Mouse (Mus musculus): ENCODE data around the gene Eps8. TPM values are rescaled to one million over a fixed set of nuclear protein-coding genes. Genes with fewer than 3 reads are reported as not detected.

Gene Eps8
- 0.02 TPM in 1 of 2 replicates, not detected in the other for polyA plus RNA-seq (2012)

- Histone ChIP-seq H3K27me3 (ENCODE audit: control insufficient read depth) (peaks cover 6% of the 10 kb centered on the region), H3K9me3 (ENCODE audit: control insufficient read depth, low read length) (no peaks in the 10 kb centered on the region), H3K4me3 (replicated peaks) (no peak within 1 kb of the TSS), H3K36me3 (ENCODE audit: control insufficient read depth) (no peaks in the 10 kb centered on the region), H3K4me1 (ENCODE audit: control insufficient read depth) (no peaks in the 10 kb centered on the region)
- TF ChIP-seq TAL1 (IDR thresholded peaks at IDR 0.05; ENCODE audit: low read length) (no peak), GATA1 (IDR thresholded peaks at IDR 0.05; ENCODE audit: low read length) (no peak)
Observed at GRCm38 (mm10) chr6:137654776-137655175, at the start of gene Eps8. Gene Eps8, minus strand, starts transcription at chr6:137654876.

- no peak for TF ChIP-seq TAL1 (IDR thresholded peaks at IDR 0.05; ENCODE audit: low read length)
- no peak for TF ChIP-seq GATA1 (IDR thresholded peaks at IDR 0.05; ENCODE audit: low read length)
- H3K4me1 ChIP-seq (ENCODE audit: control insufficient read depth): no peaks in the 10 kb centered on the region
- H3K27me3 ChIP-seq (ENCODE audit: control insufficient read depth): peaks cover 2% of the 10 kb centered on the region; the same call in 1 of the 2 replicates
- H3K9me3 ChIP-seq (ENCODE audit: control insufficient read depth, low read length): no peaks in the 10 kb centered on the region
- no peak overlapping the region for H3K4me3 ChIP-seq (replicated peaks)
- H3K36me3 ChIP-seq (ENCODE audit: control insufficient read depth): no peaks in the 10 kb centered on the region
Observed at GRCm38 (mm10) chr6:137703431-137703830, 48.8 kb upstream of the Eps8 start.

GRCm38 (mm10) chr6:137702918-137703317 lies 48.2 kb upstream of the Eps8 start:
- H3K4me1 ChIP-seq (ENCODE audit: control insufficient read depth): no peaks in the 10 kb centered on the region
- no peak overlapping the region for H3K4me3 ChIP-seq (replicated peaks)
- no peaks in the 10 kb centered on the region for H3K9me3 ChIP-seq (ENCODE audit: control insufficient read depth, low read length)
- H3K27me3 ChIP-seq (ENCODE audit: control insufficient read depth): peaks cover 2% of the 10 kb centered on the region; the same call in 1 of the 2 replicates
- TF ChIP-seq TAL1 (IDR thresholded peaks at IDR 0.05; ENCODE audit: low read length) (no peak), GATA1 (IDR thresholded peaks at IDR 0.05; ENCODE audit: low read length) (no peak)
- no peaks in the 10 kb centered on the region for H3K36me3 ChIP-seq (ENCODE audit: control insufficient read depth)

GRCm38 (mm10) chr6:137702186-137702585 lies 47.5 kb upstream of the Eps8 start:
- Histone ChIP-seq H3K27me3 (ENCODE audit: control insufficient read depth) (no peaks in the 10 kb centered on the region), H3K36me3 (ENCODE audit: control insufficient read depth) (no peaks in the 10 kb centered on the region), H3K9me3 (ENCODE audit: control insufficient read depth, low read length) (no peaks in the 10 kb centered on the region), H3K4me1 (ENCODE audit: control insufficient read depth) (no peaks in the 10 kb centered on the region), H3K4me3 (replicated peaks) (no peak overlapping the region)
- TF ChIP-seq GATA1 (IDR thresholded peaks at IDR 0.05; ENCODE audit: low read length) (no peak), TAL1 (IDR thresholded peaks at IDR 0.05; ENCODE audit: low read length) (no peak)

- no peaks in the 10 kb centered on the region for H3K36me3 ChIP-seq (ENCODE audit: control insufficient read depth)
- no peak overlapping the region for H3K4me3 ChIP-seq (replicated peaks)
- H3K27me3 ChIP-seq (ENCODE audit: control insufficient read depth): no peaks in the 10 kb centered on the region
- H3K9me3 ChIP-seq (ENCODE audit: control insufficient read depth, low read length): no peaks in the 10 kb centered on the region
- TF ChIP-seq GATA1 (IDR thresholded peaks at IDR 0.05; ENCODE audit: low read length) (no peak), TAL1 (IDR thresholded peaks at IDR 0.05; ENCODE audit: low read length) (no peak)
- H3K4me1 ChIP-seq (ENCODE audit: control insufficient read depth): no peaks in the 10 kb centered on the region
Observed at GRCm38 (mm10) chr6:137699434-137699833, 44.8 kb upstream of the Eps8 start.

- TF ChIP-seq GATA1 (IDR thresholded peaks at IDR 0.05; ENCODE audit: low read length): no peak
- TF ChIP-seq TAL1 (IDR thresholded peaks at IDR 0.05; ENCODE audit: low read length): no peak
- Histone ChIP-seq H3K36me3 (ENCODE audit: control insufficient read depth) (no peaks in the 10 kb centered on the region), H3K27me3 (ENCODE audit: control insufficient read depth) (no peaks in the 10 kb centered on the region), H3K4me1 (ENCODE audit: control insufficient read depth) (no peaks in the 10 kb centered on the region), H3K4me3 (replicated peaks) (no peak overlapping the region), H3K9me3 (ENCODE audit: control insufficient read depth, low read length) (no peaks in the 10 kb centered on the region)
Observed at GRCm38 (mm10) chr6:137696445-137697204, 41.9 kb upstream of the Eps8 start.

- Histone ChIP-seq H3K4me3 (replicated peaks) (no peak overlapping the region), H3K36me3 (ENCODE audit: control insufficient read depth) (no peaks in the 10 kb centered on the region), H3K9me3 (ENCODE audit: control insufficient read depth, low read length) (no peaks in the 10 kb centered on the region), H3K4me1 (ENCODE audit: control insufficient read depth) (no peaks in the 10 kb centered on the region), H3K27me3 (ENCODE audit: control insufficient read depth) (no peaks in the 10 kb centered on the region)
- no peak for TF ChIP-seq GATA1 (IDR thresholded peaks at IDR 0.05; ENCODE audit: low read length)
- TF ChIP-seq TAL1 (IDR thresholded peaks at IDR 0.05; ENCODE audit: low read length): no peak
Observed at GRCm38 (mm10) chr6:137695046-137695445, 40.4 kb upstream of the Eps8 start.

GRCm38 (mm10) chr6:137694310-137694709 lies 39.6 kb upstream of the Eps8 start:
- TF ChIP-seq TAL1 (IDR thresholded peaks at IDR 0.05; ENCODE audit: low read length) (no peak), GATA1 (IDR thresholded peaks at IDR 0.05; ENCODE audit: low read length) (no peak)
- Histone ChIP-seq H3K27me3 (ENCODE audit: control insufficient read depth) (no peaks in the 10 kb centered on the region), H3K36me3 (ENCODE audit: control insufficient read depth) (no peaks in the 10 kb centered on the region), H3K4me1 (ENCODE audit: control insufficient read depth) (no peaks in the 10 kb centered on the region), H3K9me3 (ENCODE audit: control insufficient read depth, low read length) (no peaks in the 10 kb centered on the region), H3K4me3 (replicated peaks) (no peak overlapping the region)

GRCm38 (mm10) chr6:137690550-137691119 lies 36.0 kb upstream of the Eps8 start:
- H3K36me3 ChIP-seq (ENCODE audit: control insufficient read depth): no peaks in the 10 kb centered on the region
- H3K4me1 ChIP-seq (ENCODE audit: control insufficient read depth): no peaks in the 10 kb centered on the region
- TF ChIP-seq TAL1 (IDR thresholded peaks at IDR 0.05; ENCODE audit: low read length) (no peak), GATA1 (IDR thresholded peaks at IDR 0.05; ENCODE audit: low read length) (no peak)
- no peak overlapping the region for H3K4me3 ChIP-seq (replicated peaks)
- H3K27me3 ChIP-seq (ENCODE audit: control insufficient read depth): no peaks in the 10 kb centered on the region
- H3K9me3 ChIP-seq (ENCODE audit: control insufficient read depth, low read length): no peaks in the 10 kb centered on the region
